Mouse (Mus musculus) intestine, embryonic 16.5 days (tissue): ENCODE results near the gene Hacd4. TPM values are rescaled to one million over a fixed set of nuclear protein-coding genes. Genes with fewer than 3 reads are reported as not detected.
A peak's percentile ranks its signal among the peaks of the same experiment; 100 is the strongest.

Experiments used
- ATAC-seq: fragments of 200-750 bp; cut with Nextera tagmentation; 2 replicates; pipeline ENCODE4 v1.8.0; 2017; ENCODE audit warnings: moderate TSS enrichment, moderate library complexity
- H3K27ac ChIP-seq: fragments of 300-500 bp; sonication (generic); 2 replicates; pipeline ENCODE4 v1.5.1; 2014; ENCODE audit warnings: mild to moderate bottlenecking, low read length
- H3K27me3 ChIP-seq: fragments of 300-500 bp; sonication (generic); replicated peaks from 2 replicates; pipeline ENCODE4 v1.6.1; 2014; ENCODE audit warnings: low read length, control low read depth, mixed read lengths; ENCODE audit not compliant: control insufficient read depth, insufficient read depth
- H3K36me3 ChIP-seq: fragments of 300-500 bp; sonication (generic); 2 replicates; pipeline ENCODE4 v1.6.1; 2014; ENCODE audit warnings: low read length, control low read depth; ENCODE audit not compliant: control insufficient read depth, insufficient read depth
- H3K4me1 ChIP-seq: fragments of 300-500 bp; sonication (generic); 2 replicates; pipeline ENCODE4 v1.6.1; 2014; ENCODE audit warnings: low read length, control low read depth, mixed read lengths; ENCODE audit not compliant: control insufficient read depth, insufficient read depth
- H3K4me2 ChIP-seq: fragments of 300-500 bp; sonication (generic); 2 replicates; pipeline ENCODE4 v1.6.1; 2014; ENCODE audit warnings: low read depth, low read length, control low read depth
- H3K4me3 ChIP-seq: fragments of 300-500 bp; sonication (generic); 2 replicates; pipeline ENCODE4 v1.5.1; 2014; ENCODE audit warnings: mild to moderate bottlenecking, low read length
- H3K9ac ChIP-seq: fragments of 300-500 bp; sonication (generic); 2 replicates; pipeline ENCODE4 v1.6.1; 2014; ENCODE audit warnings: low read depth, low read length
- H3K9me3 ChIP-seq: fragments of 300-500 bp; sonication (generic); 2 replicates; pipeline ENCODE4 v1.6.1; 2016; ENCODE audit warnings: low read length, control low read depth; ENCODE audit not compliant: control insufficient read depth
- WGBS: fragments of 180-500 bp; shearing (Covaris S2); extraction: QIAGEN DNeasy Blood & Tissue Kit; methylation state at CpG from one replicate; pipeline ENCODE4 v1.1.7; 2014; 5-methylcytosine and 5-hydroxymethylcytosine counted together
- polyA plus RNA-seq: library from polyadenylated mRNA; unstranded; fragments of >200 nt; fragmentation: Nextera tagmentation; extraction: Ambion mirVana; gene quantifications from 2 replicates; pipeline ENCODE4 v1.2.1, GENCODE M21; 2015

Gene Hacd4
- polyA plus RNA-seq, 1 experiment from 2014 or later = 12.1 TPM

DNA sequence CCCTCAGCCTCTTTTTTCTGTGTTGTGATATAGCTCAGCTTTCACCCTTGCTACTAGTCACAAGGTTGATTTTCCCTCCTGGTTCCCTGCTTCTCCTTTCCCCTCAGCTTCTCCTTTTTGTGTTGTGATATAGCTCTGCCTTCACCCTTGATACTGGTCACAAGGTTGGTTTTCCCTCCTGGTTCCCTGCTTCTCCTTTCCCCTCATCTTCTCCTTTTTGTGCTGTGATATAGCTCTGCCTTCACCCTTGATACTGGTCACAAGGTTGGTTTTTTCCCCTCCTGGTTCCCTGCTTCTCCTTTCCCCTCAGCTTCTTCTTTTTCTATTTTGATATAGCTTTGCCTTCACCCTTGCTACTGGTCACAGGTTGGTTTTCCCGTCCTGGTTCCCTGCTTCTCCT lies 48.7 kb downstream of the Hacd4 start:
- ATAC-seq = no peak
- no peaks in the 10 kb centered on the region for H3K4me1 ChIP-seq
- WGBS = 74% methylated on average over 1 of the region's 1 CpGs

DNA sequence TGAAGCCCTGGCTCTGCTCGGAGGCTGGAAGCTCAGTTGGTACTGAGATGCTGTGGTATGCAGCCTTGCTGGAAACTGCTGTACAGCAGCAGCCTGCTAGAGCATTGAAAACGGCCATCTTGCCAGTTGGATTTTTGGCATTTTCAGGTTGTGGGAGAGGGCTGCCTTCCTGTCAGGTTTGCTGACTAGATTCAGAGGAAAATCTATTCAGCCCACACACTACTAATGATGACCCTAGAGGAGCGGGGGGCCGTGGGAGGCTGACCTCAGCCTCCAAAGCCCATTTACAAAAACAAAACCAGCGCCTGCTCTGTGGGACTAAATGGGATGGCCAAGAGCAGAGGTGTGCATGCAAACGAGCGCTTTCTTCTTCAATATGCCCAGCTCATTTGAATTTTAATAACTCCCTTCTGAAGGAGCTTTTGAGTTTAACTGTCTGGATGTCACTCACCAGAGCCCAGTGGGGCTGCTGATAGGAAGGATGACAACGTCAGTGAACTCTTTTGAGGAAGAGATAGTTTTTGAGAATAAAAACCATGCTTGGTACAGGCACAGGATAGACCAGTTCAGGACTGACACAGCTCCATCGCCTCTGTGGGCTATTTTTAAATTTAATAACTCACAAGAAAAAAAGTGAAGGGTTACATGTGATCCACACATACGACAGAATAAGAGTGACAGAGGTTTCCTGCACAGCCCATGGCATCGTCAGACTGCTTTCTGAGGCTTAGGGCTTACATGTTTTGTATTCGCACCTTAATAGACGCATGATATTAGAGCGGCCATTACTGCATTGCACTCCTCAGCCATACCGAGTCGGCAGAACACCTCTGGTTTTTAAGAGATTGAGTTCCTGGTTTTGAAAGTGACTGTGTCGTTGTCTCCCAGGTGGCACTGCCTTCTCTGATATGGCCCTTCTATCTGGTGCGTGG lies 66.2 kb downstream of the Hacd4 start:
- no peaks in the 10 kb centered on the region for H3K36me3 ChIP-seq
- no peaks in the 10 kb centered on the region for H3K9me3 ChIP-seq
- no peak overlapping the region for H3K27ac ChIP-seq
- no peaks in the 10 kb centered on the region for H3K4me1 ChIP-seq
- H3K4me3 ChIP-seq = no peak overlapping the region
- H3K4me2 ChIP-seq = no peak overlapping the region
- H3K27me3 ChIP-seq = no peaks in the 10 kb centered on the region
- no peak overlapping the region for H3K9ac ChIP-seq
- 80% methylated on average over 18 of the region's 18 CpGs for WGBS
- ATAC-seq = no peak

More for the DNA sequence above, 48.7 kb downstream of the Hacd4 start:
- Histone ChIP-seq H3K9ac (no peak overlapping the region), H3K9me3 (no peaks in the 10 kb centered on the region), H3K27ac (no peak overlapping the region), H3K4me3 (no peak overlapping the region), H3K4me2 (no peak overlapping the region), H3K27me3 (no peaks in the 10 kb centered on the region), H3K36me3 (no peaks in the 10 kb centered on the region)

DNA sequence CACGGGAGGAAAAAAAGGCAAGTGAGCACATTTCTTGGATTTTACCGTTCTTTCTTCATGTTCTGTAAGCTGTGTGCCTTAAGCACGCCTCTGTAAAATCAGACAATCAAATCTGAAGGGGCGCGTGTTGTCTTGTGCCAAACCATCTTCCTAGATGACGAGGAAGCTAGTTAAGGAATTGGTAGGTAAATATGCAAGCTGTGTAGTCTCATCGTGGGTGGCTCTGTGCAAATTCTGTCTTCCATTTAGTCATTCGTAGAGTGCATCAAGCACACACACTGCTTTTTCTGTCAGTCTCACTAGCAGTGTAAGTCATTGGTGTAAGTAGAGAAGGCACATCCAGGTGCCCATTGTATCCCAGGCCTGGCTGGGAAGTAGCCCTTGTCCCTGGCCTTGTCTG lies 67.9 kb downstream of the Hacd4 start:
- Histone ChIP-seq H3K27me3 (no peaks in the 10 kb centered on the region), H3K9me3 (no peaks in the 10 kb centered on the region), H3K4me1 (no peaks in the 10 kb centered on the region), H3K4me2 (no peak overlapping the region), H3K36me3 (no peaks in the 10 kb centered on the region), H3K27ac (no peak overlapping the region), H3K9ac (no peak overlapping the region), H3K4me3 (no peak overlapping the region)
- 90% methylated on average over 8 of the region's 8 CpGs for WGBS
- ATAC-seq = no peak

DNA sequence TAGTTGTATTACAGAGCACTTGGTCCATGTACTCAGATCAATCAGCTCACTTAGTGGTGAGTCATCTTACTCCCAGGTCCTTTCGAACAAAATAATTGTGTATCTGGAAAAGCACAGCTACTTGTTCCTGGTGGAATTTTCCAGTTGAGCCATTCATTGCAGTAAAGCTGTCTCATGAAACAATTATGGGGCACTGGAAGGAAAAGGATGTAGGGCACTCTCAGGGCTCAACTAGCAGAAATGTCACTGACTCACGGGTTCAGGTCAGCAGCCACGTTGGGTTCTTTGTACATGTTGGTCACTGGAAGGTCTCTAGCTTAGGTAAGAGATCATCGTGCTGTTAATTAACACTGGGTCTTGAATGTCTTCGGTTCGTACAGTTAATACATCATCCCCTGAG lies 68.8 kb downstream of the Hacd4 start:
- Histone ChIP-seq H3K27me3 (no peaks in the 10 kb centered on the region), H3K36me3 (no peaks in the 10 kb centered on the region), H3K4me3 (no peak overlapping the region), H3K4me1 (no peaks in the 10 kb centered on the region), H3K9me3 (no peaks in the 10 kb centered on the region), H3K4me2 (no peak overlapping the region), H3K27ac (no peak overlapping the region), H3K9ac (no peak overlapping the region)
- no peak for ATAC-seq
- 90% methylated on average over 6 of the region's 6 CpGs for WGBS

DNA sequence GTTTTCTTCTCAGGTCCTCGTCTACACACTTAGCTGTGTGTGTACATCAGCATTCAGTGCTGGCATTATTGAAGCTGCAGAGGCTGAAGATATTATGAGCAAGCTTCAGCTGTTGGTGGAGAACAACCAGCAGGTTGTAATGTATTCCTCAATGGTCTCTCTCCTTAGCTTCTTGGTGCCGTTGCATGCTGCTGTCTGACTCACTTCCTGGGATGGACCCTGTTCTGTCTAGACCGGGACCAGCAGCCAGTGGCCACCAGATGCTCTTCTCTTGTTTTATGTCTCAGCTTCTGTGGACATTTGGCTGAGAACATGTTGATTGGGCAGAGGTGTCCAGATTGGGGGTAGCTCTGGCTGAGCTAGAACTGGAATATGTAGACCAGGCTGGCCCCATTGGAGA lies 81.3 kb downstream of the Hacd4 start:
- H3K4me2 ChIP-seq = no peak overlapping the region
- no peak overlapping the region for H3K4me3 ChIP-seq
- no peaks in the 10 kb centered on the region for H3K4me1 ChIP-seq
- H3K36me3 ChIP-seq = no peaks in the 10 kb centered on the region
- 77% methylated on average over 3 of the region's 3 CpGs for WGBS
- ATAC-seq = no peak
- H3K27me3 ChIP-seq = no peaks in the 10 kb centered on the region
- no peaks in the 10 kb centered on the region for H3K9me3 ChIP-seq
- no peak overlapping the region for H3K27ac ChIP-seq
- no peak overlapping the region for H3K9ac ChIP-seq

DNA sequence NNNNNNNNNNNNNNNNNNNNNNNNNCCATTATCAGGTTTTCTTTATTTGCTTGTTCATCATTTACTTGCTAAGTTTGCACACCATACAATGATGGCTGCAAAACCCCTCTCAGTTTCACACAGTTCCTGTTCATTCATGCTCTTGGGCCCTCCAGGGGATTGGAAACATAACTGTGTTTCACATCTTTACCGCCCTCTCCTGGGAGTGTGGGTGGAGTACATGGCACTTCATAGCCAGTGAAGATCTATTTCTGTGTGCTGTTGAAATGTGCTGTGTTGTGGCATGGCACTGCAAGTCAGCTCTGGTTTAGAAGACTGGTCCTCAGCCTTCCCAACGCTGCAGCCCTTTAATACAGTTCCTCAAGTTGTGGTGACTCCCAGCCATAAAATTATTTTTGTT lies 82.1 kb downstream of the Hacd4 start:
- ATAC-seq = no peak
- Histone ChIP-seq H3K27me3 (no peaks in the 10 kb centered on the region), H3K36me3 (no peaks in the 10 kb centered on the region), H3K27ac (no peak overlapping the region), H3K4me3 (no peak overlapping the region), H3K4me1 (no peaks in the 10 kb centered on the region), H3K9me3 (no peaks in the 10 kb centered on the region), H3K4me2 (no peak overlapping the region), H3K9ac (no peak overlapping the region)
- 64% methylated on average over 2 of the region's 2 CpGs for WGBS

DNA sequence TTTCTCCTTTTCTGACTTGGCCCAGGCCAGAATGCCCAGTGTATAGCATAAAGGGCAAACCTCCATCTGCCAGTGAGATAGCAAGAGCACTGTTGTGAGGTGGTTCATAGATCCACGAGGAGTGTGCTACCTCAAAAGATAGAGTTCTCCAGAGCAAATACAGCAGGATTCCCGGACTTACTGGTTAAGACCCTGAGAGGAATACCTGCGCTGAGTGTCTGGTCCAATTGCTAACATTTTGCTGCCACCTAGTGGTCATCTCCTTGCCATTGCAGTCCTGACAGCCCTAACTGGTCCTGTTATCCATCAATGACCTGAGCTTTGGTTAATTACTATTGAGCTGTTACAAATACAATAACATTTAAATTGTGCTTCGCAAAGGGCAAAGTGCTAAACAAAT lies 87.8 kb downstream of the Hacd4 start:
- WGBS = 3% methylated on average over 4 of the region's 4 CpGs
- Histone ChIP-seq H3K27ac (no peak overlapping the region), H3K9ac (no peak overlapping the region), H3K27me3 (no peaks in the 10 kb centered on the region), H3K4me3 (no peak overlapping the region), H3K9me3 (no peaks in the 10 kb centered on the region), H3K4me2 (no peak overlapping the region), H3K36me3 (no peaks in the 10 kb centered on the region), H3K4me1 (no peaks in the 10 kb centered on the region)
- peak; percentile 68 for ATAC-seq

Other genes with a start within 250 kb of the Hacd4 start
- gene Ifnb1, start 83.8 kb upstream of the Hacd4 start, polyA plus RNA-seq = not detected in 2 replicates
- not detected in 2 replicates for gene Ifna15, start 119.3 kb upstream of the Hacd4 start, polyA plus RNA-seq
- gene Ifna14, start 132.9 kb upstream of the Hacd4 start, polyA plus RNA-seq = not detected in 2 replicates
- not detected in 2 replicates for gene Ifna9, start 153.5 kb upstream of the Hacd4 start, polyA plus RNA-seq
- gene Ifna12, start 164.4 kb upstream of the Hacd4 start, polyA plus RNA-seq = not detected in 2 replicates
- not detected in 2 replicates for gene C87499, start 195.5 kb upstream of the Hacd4 start, polyA plus RNA-seq
- gene Ifna13, start 205.5 kb upstream of the Hacd4 start, polyA plus RNA-seq = not detected in 2 replicates
- not detected in 2 replicates for gene Ifna16, start 238.0 kb upstream of the Hacd4 start, polyA plus RNA-seq
- gene Ifna2, start 245.0 kb upstream of the Hacd4 start, polyA plus RNA-seq = not detected in 2 replicates